Mouse (Mus musculus): Measurements from ENCODE around the gene Iqcj.

Gene Iqcj

GRCm38 (mm10) chr3:67892026-67892705 lies at the start of gene Iqcj, which contains the start of gene Iqschfp:
TSS of gene Iqcj (plus strand) at chr3:67892220.
TSS of gene Iqschfp (plus strand) at chr3:67892232.
- no peak for DNase-seq (ENCODE audit: low spot score)

GRCm38 (mm10) chr3:67852397-67852796 lies 39.6 kb upstream of the Iqcj start:
- no peak for DNase-seq (ENCODE audit: low spot score)

- no peak for DNase-seq (ENCODE audit: low spot score)
Observed at GRCm38 (mm10) chr3:67861524-67861923, 30.5 kb upstream of the Iqcj start.

GRCm38 (mm10) chr3:67867420-67868065 lies 24.5 kb upstream of the Iqcj start:
- DNase-seq (ENCODE audit: low spot score) = no peak

- DNase-seq (ENCODE audit: low spot score) = no peak
Observed at GRCm38 (mm10) chr3:67869424-67869823, 22.6 kb upstream of the Iqcj start.

- no peak for DNase-seq (ENCODE audit: low spot score)
Observed at GRCm38 (mm10) chr3:67877253-67877652, 14.8 kb upstream of the Iqcj start.

GRCm38 (mm10) chr3:67884335-67884734 lies 7.7 kb upstream of the Iqcj start:
- no peak for DNase-seq (ENCODE audit: low spot score)

GRCm38 (mm10) chr3:67886176-67886575 lies 5.8 kb upstream of the Iqcj start:
- DNase-seq (ENCODE audit: low spot score) = no peak

- no peak for DNase-seq (ENCODE audit: low spot score)
Observed at GRCm38 (mm10) chr3:67887251-67887650, 4.8 kb upstream of the Iqcj start.

GRCm38 (mm10) chr3:67892768-67893167 lies 748 bp downstream of the Iqcj start:
- no peak for DNase-seq (ENCODE audit: low spot score)

GRCm38 (mm10) chr3:67902517-67902916 lies 10.5 kb downstream of the Iqcj start:
- DNase-seq (ENCODE audit: low spot score) = no peak

GRCm38 (mm10) chr3:67908586-67908985 lies 16.6 kb downstream of the Iqcj start:
- no peak for DNase-seq (ENCODE audit: low spot score)

- DNase-seq (ENCODE audit: low spot score) = no peak
Observed at GRCm38 (mm10) chr3:67918098-67918497, 26.1 kb downstream of the Iqcj start.

GRCm38 (mm10) chr3:67918634-67919259 lies 26.7 kb downstream of the Iqcj start:
- DNase-seq (ENCODE audit: low spot score) = no peak

GRCm38 (mm10) chr3:67923095-67923494 lies 31.1 kb downstream of the Iqcj start:
- no peak for DNase-seq (ENCODE audit: low spot score)

- DNase-seq (ENCODE audit: low spot score) = no peak
Observed at GRCm38 (mm10) chr3:67925453-67925852, 33.4 kb downstream of the Iqcj start.

GRCm38 (mm10) chr3:67930424-67931133 lies 38.6 kb downstream of the Iqcj start:
- no peak for DNase-seq (ENCODE audit: low spot score)

GRCm38 (mm10) chr3:67931181-67931580 lies 39.2 kb downstream of the Iqcj start:
- DNase-seq (ENCODE audit: low spot score) = no peak

GRCm38 (mm10) chr3:67931914-67932313 lies 39.9 kb downstream of the Iqcj start:
- DNase-seq (ENCODE audit: low spot score) = no peak

- DNase-seq (ENCODE audit: low spot score) = no peak
Observed at GRCm38 (mm10) chr3:67935829-67936228, 43.8 kb downstream of the Iqcj start.

- no peak for DNase-seq (ENCODE audit: low spot score)
Observed at GRCm38 (mm10) chr3:67947000-67947399, 55.0 kb downstream of the Iqcj start.

- no peak for DNase-seq (ENCODE audit: low spot score)
Observed at GRCm38 (mm10) chr3:67952517-67952940, 60.5 kb downstream of the Iqcj start.

Data from urinary bladder, postnatal 14 days (tissue).